Mouse (Mus musculus): Measurements from ENCODE around the gene Stk16. TPM values are rescaled to one million over a fixed set of nuclear protein-coding genes. Genes with fewer than 3 reads are reported as not detected.

The Stk16 gene
- total and polyA plus RNA-seq, 3 experiments = 48.6 to 67.3 (median 60.6) TPM

GRCm38 (mm10) chr1:75168472-75169464 is 41.9 kb upstream of the Stk16 start, which contains the start of gene Zfand2b (continued):
- TF ChIP-seq BHLHE40 (IDR thresholded peaks at IDR 0.05; ENCODE audit: low read depth, low read length) (peak; percentile 78), RCOR1 (conservative IDR thresholded peaks at IDR 0.05; ENCODE audit: low read depth, low read length) (0 out of 2 replicates have a peak, but pooled peaks have one; percentile 44), POLR2AphosphoS2 (IDR thresholded peaks at IDR 0.05; ENCODE audit: low read depth, low read length) (peak; percentile 71; the same call in 1 of the 2 replicates), MAZ (IDR thresholded peaks at IDR 0.05; ENCODE audit: low read depth, low read length) (peak; percentile 94), SMC3 (IDR thresholded peaks at IDR 0.05; ENCODE audit: low read depth, low read length) (no peak), CTCF (conservative IDR thresholded peaks at IDR 0.05 in 1 of 2, IDR thresholded peaks at IDR 0.05 in 1 of 2; ENCODE audit: low read depth in 2 of 2, low read length in 2 of 2) (peak in 1 of 2 experiments; percentile 4; a peak in 1 of 4 replicates), UBTF (IDR thresholded peaks at IDR 0.05; ENCODE audit: low read depth, low read length) (no peak; the same call in 1 of the 2 replicates), ZKSCAN1 (IDR thresholded peaks at IDR 0.05; ENCODE audit: borderline replicate concordance, low read depth, low read length) (no peak), EP300 (IDR thresholded peaks at IDR 0.05; ENCODE audit: low read length) (no peak), ETS1 (conservative IDR thresholded peaks at IDR 0.05; ENCODE audit: low read depth, low read length) (no peak; the same call in 1 of the 2 replicates), POLR2A (IDR thresholded peaks at IDR 0.05; ENCODE audit: low read depth, low read length) (peak; percentile 84)

DNA sequence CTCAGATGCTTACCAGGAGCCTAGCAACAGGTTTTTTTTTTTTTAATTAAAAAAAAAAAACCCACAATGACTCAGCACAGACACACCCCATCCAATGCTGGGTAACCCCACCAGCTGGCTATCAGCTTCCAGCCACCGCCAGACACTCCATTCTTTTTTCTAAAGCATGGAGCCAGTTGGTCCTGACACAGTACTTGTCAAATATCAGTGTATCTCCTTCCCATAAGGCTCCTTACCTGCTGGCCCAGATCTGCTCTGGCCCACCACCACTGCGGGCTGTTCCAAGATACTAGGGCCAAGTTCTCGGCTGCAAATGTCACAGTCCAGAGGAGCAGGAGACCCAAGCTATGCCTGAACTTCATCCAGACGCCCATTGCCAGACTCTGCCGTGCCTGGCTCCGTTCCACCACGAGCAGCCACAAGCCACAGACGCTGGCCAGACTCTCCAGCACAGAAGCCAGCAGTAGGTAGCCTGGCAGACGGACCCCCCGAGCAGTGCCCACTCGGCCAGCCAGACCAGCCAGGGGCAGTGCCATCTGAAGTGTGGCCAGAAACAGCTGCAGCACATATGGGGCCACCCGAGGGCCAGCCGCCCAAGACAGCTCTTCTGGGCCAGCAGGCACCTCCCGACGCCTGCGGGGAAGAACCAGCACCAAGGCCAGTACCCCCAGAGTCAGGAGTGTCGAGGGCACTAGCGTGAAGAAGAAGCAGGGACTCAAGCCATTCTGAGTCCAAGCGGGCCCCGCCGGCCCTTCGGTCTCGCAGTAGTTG is 31.1 kb upstream of the Stk16 start:
- H3K4me1 ChIP-seq (ENCODE audit: control insufficient read depth in 1 of 2, insufficient read depth in 2 of 2) = peaks cover 0 to 20% of the 10 kb centered on the region in 2 experiments; a peak in 3 of 4 replicates
- H3K79me2 ChIP-seq (replicated peaks; ENCODE audit: control insufficient read depth, extremely low read depth, insufficient read depth, poor library complexity, severe bottlenecking) = no peaks in the 10 kb centered on the region
- peak overlapping the region; percentile 63 for H3K4me2 ChIP-seq (ENCODE audit: insufficient read depth, low read depth, poor library complexity, severe bottlenecking)
- H3K9ac ChIP-seq (ENCODE audit: insufficient read depth, low read depth) = peak overlapping the region; percentile 59; the same call in 1 of the 2 replicates
- H3K4me3 ChIP-seq (replicated peaks in 1 of 3; ENCODE audit: low read depth in 2 of 3, low read length in 2 of 3, poor library complexity in 1 of 3) = peak overlapping the region; percentile 63 to 80 (median 76)
- peak; percentile 14 for DNase-seq (ENCODE audit: extremely low read depth)
- in situ Hi-C loops (cut with MboI; ENCODE audit: low pct_ligation_motif_present, low pct_unique_long_range_greater_than_20kb, low sequenced_read_pairs) = no loop called here
- H3K27ac ChIP-seq (ENCODE audit: insufficient read depth, low read depth) = no peak overlapping the region
- TF ChIP-seq MEF2A (IDR thresholded peaks at IDR 0.05; ENCODE audit: borderline replicate concordance, low read depth, low read length) (no peak), MAFK (IDR thresholded peaks at IDR 0.05; ENCODE audit: insufficient replicate concordance, low read length) (peak; percentile 37; the same call in 1 of the 2 replicates), ZNF384 (IDR thresholded peaks at IDR 0.05; ENCODE audit: low read depth, low read length) (peak; percentile 83)
- H3K9me3 ChIP-seq (replicated peaks; ENCODE audit: low read length) = peaks cover 3% of the 10 kb centered on the region
- peaks cover 38 to 71% of the 10 kb centered on the region in 2 experiments for H3K36me3 ChIP-seq (replicated peaks in 1 of 2; ENCODE audit: control insufficient read depth in 1 of 2, insufficient read depth in 1 of 2, low read length in 1 of 2)
- H3K27me3 ChIP-seq (replicated peaks) = no peaks in the 10 kb centered on the region
- dilution Hi-C loops (cut with MboI; ENCODE audit: extremely low pct_ligation_motif_present, extremely low pct_unique_long_range_greater_than_20kb, low sequenced_read_pairs) = no loop called here
